In the genomic region with DNA sequence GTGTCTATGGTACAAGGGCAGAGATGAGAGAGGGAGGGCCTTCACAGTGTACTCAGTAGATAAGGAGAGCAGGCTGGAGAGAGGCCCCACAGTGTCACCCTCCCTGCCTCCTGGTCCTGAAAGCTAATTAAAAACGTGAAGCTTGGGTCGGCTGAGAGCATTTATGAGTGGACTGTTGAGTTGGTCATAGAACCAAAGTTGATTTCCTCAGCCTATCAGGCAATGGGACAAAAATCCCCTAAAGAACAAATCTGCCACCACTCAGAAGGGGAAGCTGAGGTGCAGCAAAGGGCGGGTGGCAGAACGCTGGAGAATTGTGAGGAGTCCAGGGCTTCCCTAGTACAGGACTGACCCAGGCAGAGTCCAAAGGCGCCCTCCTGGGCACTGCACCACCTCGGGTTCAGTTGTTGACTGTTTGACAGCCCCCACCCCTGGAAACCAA, we compare ENCODE assay signal across 25 mouse cellular contexts. TPM values are rescaled to one million over a fixed set of nuclear protein-coding genes. Genes with fewer than 3 reads are reported as not detected.
DNase-seq lines count a peak whose midpoint lies in the region; ATAC-seq and TF ChIP-seq lines count a peak whose summit lies in the region.
"Had no signal": no experiment of that assay in that cellular context is flagged by ENCODE, and none has a peak within 500 bp of the region (broad histone marks: within the 10 kb centered on the region; RNA-seq: fewer than 3 reads in every experiment).

No protein-coding gene starts in this region.

- no peak overlapping the region for H3K27ac ChIP-seq in heart, embryonic 11.5 days (ENCODE audit: low read depth, low read length)
- no peak overlapping the region for H3K27ac ChIP-seq in liver, embryonic 14.5 days
- H3K27ac ChIP-seq in kidney, embryonic 16.5 days (ENCODE audit: low read length), result no peak overlapping the region
- H3K27ac ChIP-seq: embryonic facial prominence, embryonic 12.5 days; forebrain, embryonic 13.5 days; heart, embryonic 13.5 days; hindbrain, embryonic 15.5 days had no signal

- H3K36me3 ChIP-seq in heart, embryonic 11.5 days (ENCODE audit: control insufficient read depth, insufficient read depth, low read length), result no peaks in the 10 kb centered on the region
- no peaks in the 10 kb centered on the region for H3K36me3 ChIP-seq in liver, embryonic 14.5 days (replicated peaks; ENCODE audit: control insufficient read depth, insufficient read depth, low read depth)
- H3K36me3 ChIP-seq in kidney, embryonic 16.5 days (ENCODE audit: insufficient read depth, low read length), result no peaks in the 10 kb centered on the region
- H3K36me3 ChIP-seq: embryonic facial prominence, embryonic 12.5 days; heart, embryonic 13.5 days; hindbrain, embryonic 15.5 days had no signal

- no peak for TF ChIP-seq CTCF in liver, embryonic 14.5 days (IDR thresholded peaks at IDR 0.05; ENCODE audit: low read depth)

- TF ChIP-seq EP300 in liver, embryonic 14.5 days (IDR thresholded peaks at IDR 0.05; ENCODE audit: low read depth), result no peak

- no peaks in the 10 kb centered on the region for H3K9me3 ChIP-seq in heart, embryonic 11.5 days (replicated peaks; ENCODE audit: control insufficient read depth, low read length)
- H3K9me3 ChIP-seq in liver, embryonic 14.5 days (ENCODE audit: control insufficient read depth, low read length), result no peaks in the 10 kb centered on the region
- H3K9me3 ChIP-seq in kidney, embryonic 16.5 days (ENCODE audit: low read length), result peaks cover 17% of the 10 kb centered on the region
- H3K9me3 ChIP-seq: hindbrain, embryonic 15.5 days had no signal

- H3K4me3 ChIP-seq in heart, embryonic 11.5 days (ENCODE audit: low read depth, low read length), result no peak overlapping the region
- no peak overlapping the region for H3K4me3 ChIP-seq in liver, embryonic 14.5 days (ENCODE audit: insufficient read depth in 1 of 2, low read depth in 2 of 2, low read length in 2 of 2)
- H3K4me3 ChIP-seq in kidney, embryonic 16.5 days (ENCODE audit: low read length), result no peak overlapping the region
- H3K4me3 ChIP-seq: embryonic facial prominence, embryonic 12.5 days; forebrain, embryonic 13.5 days; heart, embryonic 13.5 days; hindbrain, embryonic 15.5 days had no signal

- H3K4me1 ChIP-seq in heart, embryonic 11.5 days (ENCODE audit: control insufficient read depth, insufficient read depth, low read length), result no peaks in the 10 kb centered on the region
- H3K4me1 ChIP-seq in liver, embryonic 14.5 days (replicated peaks; ENCODE audit: control insufficient read depth in 2 of 2, insufficient read depth in 2 of 2, low read length in 1 of 2), result peaks cover 14 to 19% of the 10 kb centered on the region in 2 experiments
- H3K4me1 ChIP-seq in kidney, embryonic 16.5 days (ENCODE audit: insufficient read depth, low read length), result no peaks in the 10 kb centered on the region
- H3K4me1 ChIP-seq: embryonic facial prominence, embryonic 12.5 days; forebrain, embryonic 13.5 days; heart, embryonic 13.5 days; hindbrain, embryonic 15.5 days had no signal

- peak; percentile 55 for DNase-seq in heart, adult 11 months
- peak; percentile 57 for DNase-seq in liver
- peak; percentile 29 to 40 (median 29) for DNase-seq in liver, embryonic 14.5 days (ENCODE audit: low read depth in 3 of 3, low spot score in 3 of 3)
- no peak for DNase-seq in adrenal gland, adult 18-20 months (ENCODE audit: low spot score in 2 of 2)
- DNase-seq in kidney, postnatal 14 days, result no peak
- DNase-seq: adrenal gland, adult 8-10 months; adrenal gland, postnatal 36 days; cerebellum, adult 11-12 months; cerebellum, adult 9-10 months; cerebellum, postnatal 25 days; forebrain, postnatal 0 days; gastrocnemius, postnatal 14 days; heart, postnatal 36 days had no signal

- no peak overlapping the region for H3K9ac ChIP-seq in heart, embryonic 11.5 days (ENCODE audit: low read depth, low read length)
- H3K9ac ChIP-seq in liver, embryonic 14.5 days (replicated peaks), result no peak overlapping the region; the same call in 1 of the 2 replicates
- no peak overlapping the region for H3K9ac ChIP-seq in kidney, embryonic 16.5 days (replicated peaks; ENCODE audit: low read length)
- H3K9ac ChIP-seq: embryonic facial prominence, embryonic 12.5 days; forebrain, embryonic 13.5 days; forebrain, postnatal 0 days; heart, embryonic 13.5 days; hindbrain, embryonic 15.5 days had no signal

- no peak for ATAC-seq in heart, embryonic 11.5 days (replicated peaks; ENCODE audit: insufficient number of reproducible peaks, low FRiP score, low TSS enrichment)
- peak; percentile 98 for ATAC-seq in liver, embryonic 14.5 days (ENCODE audit: insufficient read depth)
- ATAC-seq in megakaryocyte-erythroid progenitor cell, adult 5-6 weeks (replicated peaks; ENCODE audit: low FRiP score, low TSS enrichment, poor library complexity, severe bottlenecking), result peak; percentile 68
- ATAC-seq in kidney, embryonic 16.5 days (ENCODE audit: low FRiP score, low TSS enrichment), result no peak
- ATAC-seq: activated CD4-positive, CD25-positive, alpha-beta regulatory T cell, adult 4 months; forebrain, embryonic 13.5 days; forebrain, postnatal 0 days; Patski had no signal

- WGBS in heart, embryonic 11.5 days (ENCODE audit: insufficient replicate concordance), result 79% methylated on average over 6 of the region's 6 CpGs
- WGBS in liver, embryonic 14.5 days (ENCODE audit: insufficient replicate concordance), result 30% methylated on average over 6 of the region's 6 CpGs
- WGBS in kidney, embryonic 16.5 days, result 89% methylated on average over 6 of the region's 6 CpGs

- H3K27me3 ChIP-seq in heart, embryonic 11.5 days (ENCODE audit: control insufficient read depth, insufficient read depth, low read length), result no peaks in the 10 kb centered on the region
- H3K27me3 ChIP-seq in liver, embryonic 14.5 days (ENCODE audit: control insufficient read depth, insufficient read depth, low read length), result no peaks in the 10 kb centered on the region; the same call in 1 of the 2 replicates
- H3K27me3 ChIP-seq in kidney, embryonic 16.5 days (ENCODE audit: insufficient read depth, low read length), result no peaks in the 10 kb centered on the region
- H3K27me3 ChIP-seq: CH12.LX; embryonic facial prominence, embryonic 12.5 days; forebrain, embryonic 13.5 days; heart, embryonic 13.5 days; hindbrain, embryonic 15.5 days; Patski had no signal

- no peak overlapping the region for H3K4me2 ChIP-seq in heart, embryonic 11.5 days
- peak overlapping the region; percentile 40 for H3K4me2 ChIP-seq in liver, embryonic 14.5 days (ENCODE audit: low read depth)
- no peak overlapping the region for H3K4me2 ChIP-seq in kidney, embryonic 16.5 days (replicated peaks; ENCODE audit: low read depth, low read length)
- H3K4me2 ChIP-seq: embryonic facial prominence, embryonic 12.5 days; forebrain, embryonic 13.5 days; heart, embryonic 13.5 days; hindbrain, embryonic 15.5 days had no signal

RNA-seq across cellular contexts. Expression of a gene that starts 7.8 kb away (rescaled TPM):
- 7.4 and 8.5 TPM in 2 replicates for polyA plus RNA-seq in heart, embryonic 11.5 days (2014; fragmentation: Nextera tagmentation; extraction: Ambion mirVana)
- polyA plus RNA-seq in liver, embryonic 14.5 days (2012; rRNA removed), result 1.1 and 1.2 TPM in 2 replicates
- polyA plus RNA-seq in liver, embryonic 14.5 days (2014; fragmentation: Nextera tagmentation; extraction: Ambion mirVana), result 1.5 TPM in 2 replicates
- total RNA-seq in megakaryocyte-erythroid progenitor cell, adult 5-6 weeks (2014; fragmentation: Nextera tagmentation), result 1.0 and 3.4 TPM in 2 replicates
- 3.8 and 5.8 TPM in 2 replicates for total RNA-seq in megakaryocyte-erythroid progenitor cell, adult 5-6 weeks (2017)
- polyA plus RNA-seq in kidney, embryonic 16.5 days (2015; fragmentation: Nextera tagmentation; extraction: Ambion mirVana), result 13.4 TPM in 2 replicates
- 10 to 100 TPM; 10.1 to 13.4 TPM for total RNA-seq in adrenal gland, adult 18-20 months (2021)

RNA-seq across cellular contexts. Expression of a gene that starts 10.0 kb away (rescaled TPM):
- 0.13 TPM in 1 of 2 replicates, not detected in the other for polyA plus RNA-seq in heart, embryonic 11.5 days (2014; fragmentation: Nextera tagmentation; extraction: Ambion mirVana)
- polyA plus RNA-seq in liver, embryonic 14.5 days (2012; rRNA removed), result 0.01 and 0.03 TPM in 2 replicates
- polyA plus RNA-seq in liver, embryonic 14.5 days (2014; fragmentation: Nextera tagmentation; extraction: Ambion mirVana), result 0.04 TPM in 1 of 2 replicates, not detected in the other
- not detected in 2 replicates for total RNA-seq in megakaryocyte-erythroid progenitor cell, adult 5-6 weeks (2014; fragmentation: Nextera tagmentation)
- total RNA-seq in megakaryocyte-erythroid progenitor cell, adult 5-6 weeks (2017), result not detected in 2 replicates
- polyA plus RNA-seq in kidney, embryonic 16.5 days (2015; fragmentation: Nextera tagmentation; extraction: Ambion mirVana), result 0.04 TPM in 1 of 2 replicates, not detected in the other
- under 1 TPM; 0.07 to 0.10 TPM for total RNA-seq in adrenal gland, adult 18-20 months (2021)
- total RNA-seq: CH12.LX; gastrocnemius, adult 18-20 months; heart, postnatal 36 days had no signal
- polyA plus RNA-seq: activated CD4-positive, CD25-positive, alpha-beta regulatory T cell, adult 4 months; heart, postnatal 0 days had no signal

RNA-seq across cellular contexts. Expression of a gene that starts 42.9 kb away (rescaled TPM):
- polyA plus RNA-seq in heart, embryonic 11.5 days (2014; fragmentation: Nextera tagmentation; extraction: Ambion mirVana), result 14.8 and 15.4 TPM in 2 replicates
- polyA plus RNA-seq in liver, embryonic 14.5 days (2012; rRNA removed), result 11.6 and 14.0 TPM in 2 replicates
- polyA plus RNA-seq in liver, embryonic 14.5 days (2014; fragmentation: Nextera tagmentation; extraction: Ambion mirVana), result 5.3 and 6.5 TPM in 2 replicates
- 68.1 and 87.8 TPM in 2 replicates for total RNA-seq in megakaryocyte-erythroid progenitor cell, adult 5-6 weeks (2014; fragmentation: Nextera tagmentation)
- total RNA-seq in megakaryocyte-erythroid progenitor cell, adult 5-6 weeks (2017), result 49.4 and 79.1 TPM in 2 replicates
- polyA plus RNA-seq in kidney, embryonic 16.5 days (2015; fragmentation: Nextera tagmentation; extraction: Ambion mirVana), result 27.2 and 33.4 TPM in 2 replicates
- total RNA-seq in adrenal gland, adult 18-20 months (2021), result 10 to 100 TPM; 18.3 to 19.0 TPM

Comparison
In these comparisons a context has a peak if more than half of its experiments do, and no peak if none do; other contexts are left out.
1. DNase-seq: peak in heart, adult 11 months (single experiment), liver (single experiment) and liver, embryonic 14.5 days (3 of 3); none in adrenal gland, adult 18-20 months (0 of 2) and kidney, postnatal 14 days (single experiment).
2. ATAC-seq: peak in liver, embryonic 14.5 days (single experiment) and megakaryocyte-erythroid progenitor cell, adult 5-6 weeks (single experiment); none in heart, embryonic 11.5 days (single experiment) and kidney, embryonic 16.5 days (single experiment).